Mouse (Mus musculus) kidney, adult 10 weeks (tissue): ENCODE measurements around the gene Timm22. TPM values are rescaled to one million over a fixed set of nuclear protein-coding genes. Genes with fewer than 3 reads are reported as not detected.

ENCODE experiments used
- polyA plus RNA-seq: library from polyadenylated mRNA; stranded (reverse); fragments of 350-450 nt; fragmentation: Illumina TruSeq; extraction: RNeasy Lipid Tissue Mini Kit (QIAGEN cat#74804); gene quantifications from one replicate; pipeline ENCODE4 v1.2.3, GENCODE M21; 2014; ENCODE audit warnings: low read depth, low replicate concordance

The Timm22 gene
- 9.5 TPM for polyA plus RNA-seq

DNA sequence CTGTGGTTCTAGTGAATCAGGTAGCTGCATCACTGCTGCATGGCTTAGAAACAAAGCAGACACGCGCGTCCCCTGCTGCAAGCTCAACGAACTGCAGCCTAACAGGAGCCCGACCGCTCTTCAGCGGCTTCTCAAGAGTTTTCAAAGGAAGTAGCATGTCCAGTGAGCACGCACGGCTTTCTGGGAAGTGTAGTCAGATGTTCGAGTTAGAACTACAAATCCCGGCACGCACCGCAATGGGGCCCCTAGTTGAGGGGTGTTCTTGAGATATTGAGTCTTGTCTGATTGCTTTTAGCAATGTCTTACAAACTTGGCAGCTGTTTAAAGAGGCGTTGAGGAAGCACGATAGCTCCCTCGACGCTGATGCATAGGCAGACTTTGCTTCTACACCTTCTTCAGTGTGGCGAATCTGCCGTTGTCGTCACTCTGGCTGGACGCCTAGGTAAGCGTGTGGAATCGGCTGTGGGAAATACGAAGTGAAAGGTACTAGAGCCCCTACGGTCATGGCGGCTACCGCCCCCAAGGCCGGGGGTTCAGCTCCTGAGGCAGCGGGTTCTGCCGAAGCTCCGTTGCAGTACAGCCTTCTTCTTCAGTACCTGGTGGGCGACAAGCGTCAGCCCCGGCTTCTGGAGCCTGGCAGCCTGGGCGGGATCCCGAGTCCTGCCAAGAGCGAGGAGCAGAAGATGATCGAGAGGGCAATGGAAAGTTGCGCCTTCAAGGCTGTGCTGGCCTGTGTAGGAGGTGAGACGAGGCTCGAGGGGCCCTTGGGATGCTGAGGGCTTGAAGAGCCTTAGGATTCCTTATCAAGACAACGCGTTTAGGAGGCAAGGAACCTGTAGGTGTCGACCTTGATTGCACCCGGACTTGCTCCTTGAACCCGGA lies at the start of gene Timm22:
TSS of gene Timm22 (plus strand) at position 251 of the 882 bp plus-strand sequence.

DNA sequence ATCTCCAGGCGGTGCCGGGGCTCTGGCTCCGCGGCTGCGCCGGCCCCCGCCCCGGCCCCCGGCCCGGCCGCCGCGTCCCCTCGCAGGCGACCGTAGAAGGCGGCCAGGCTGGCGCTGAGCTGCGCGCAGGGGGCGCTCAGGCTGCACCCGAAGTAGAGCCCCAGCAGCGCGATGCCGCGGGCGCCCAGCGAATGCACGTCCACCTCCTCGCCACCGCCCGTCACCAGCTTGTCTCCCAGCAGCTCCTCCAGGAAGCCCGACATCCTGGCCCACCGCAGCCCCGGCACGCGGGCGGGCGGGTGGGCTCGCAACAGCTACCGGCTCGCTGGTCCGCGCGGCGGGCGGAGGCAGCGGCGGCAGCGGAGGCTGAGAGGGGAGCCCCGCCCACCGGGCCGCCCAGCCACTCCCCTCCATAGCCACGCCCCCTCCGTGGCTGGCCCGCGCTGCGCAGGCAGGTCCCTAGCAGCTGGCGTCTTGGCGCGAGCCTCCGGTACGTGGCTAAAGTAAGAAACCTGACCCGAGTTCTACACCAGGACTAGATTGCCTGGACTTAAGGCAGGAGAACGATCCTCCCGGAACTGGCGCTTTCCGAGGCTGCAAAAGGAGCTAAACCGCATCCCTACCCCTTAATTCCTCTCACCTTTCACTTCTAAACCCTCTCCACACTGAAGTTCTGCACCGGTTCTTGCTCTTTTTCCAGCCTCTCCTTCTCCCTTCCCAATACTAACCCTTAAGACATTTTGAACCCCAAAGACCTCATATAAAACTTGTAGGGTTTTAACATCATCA lies 7.8 kb upstream of the Timm22 start, which contains the start of gene Nxn:
TSS of gene Nxn (minus strand) at position 343 of the 789 bp plus-strand sequence.

Other genes with a start within 250 kb of the Timm22 start
- 61.5 TPM for gene Vps53, start 227.3 kb upstream of the Timm22 start, polyA plus RNA-seq
- 3.7 TPM for gene Fam57a, start 227.3 kb upstream of the Timm22 start, polyA plus RNA-seq
- gene Dbil5, start 189.3 kb upstream of the Timm22 start, polyA plus RNA-seq = 1.0 TPM
- gene Gemin4, start 189.3 kb upstream of the Timm22 start, polyA plus RNA-seq = 1.6 TPM
- 2.9 TPM for gene Mrm3, start 163.2 kb upstream of the Timm22 start, polyA plus RNA-seq
- gene Glod4, start 163.2 kb upstream of the Timm22 start, polyA plus RNA-seq = 147 TPM
- 3.2 TPM for gene Nxn, start 7.8 kb upstream of the Timm22 start, polyA plus RNA-seq
- gene Abr, start 215.4 kb downstream of the Timm22 start, polyA plus RNA-seq = 12.8 TPM